Mouse (Mus musculus): ENCODE data around the gene Spred3. TPM values are rescaled to one million over a fixed set of nuclear protein-coding genes. Genes with fewer than 3 reads are reported as not detected.
"Not testable (repeated sequence)": the region's sequence is repeated elsewhere in the genome, so short reads cannot be mapped to it uniquely, and the experiment has no call there.

Spred3 gene
- polyA plus RNA-seq, 1 experiment, result 1.9 TPM

- no peaks in the 10 kb centered on the region for H3K36me3 ChIP-seq (ENCODE audit: control insufficient read depth, insufficient read depth, low read length)
- no peak overlapping the region for H3K27ac ChIP-seq (ENCODE audit: insufficient read depth, low read depth, low read length)
- H3K4me3 ChIP-seq (ENCODE audit: low read depth, low read length), result no peak overlapping the region
- peaks cover 20% of the 10 kb centered on the region for H3K4me1 ChIP-seq (ENCODE audit: control insufficient read depth, insufficient read depth, insufficient read length, low read length)
- WGBS, result 84% methylated on average over 4 of the region's 4 CpGs
- TF ChIP-seq POLR2A (IDR thresholded peaks at IDR 0.05; ENCODE audit: low read depth, low read length) (no peak), CTCF (IDR thresholded peaks at IDR 0.05; ENCODE audit: extremely low read depth, insufficient read length, insufficient replicate concordance, low read depth, low read length) (no peak)
- H3K27me3 ChIP-seq (ENCODE audit: control insufficient read depth, insufficient read depth, low read length), result no peaks in the 10 kb centered on the region
Observed at GRCm38 (mm10) chr7:29144006-29144405, 26.2 kb downstream of the Spred3 start.

GRCm38 (mm10) chr7:29141416-29141815, 28.8 kb downstream of the Spred3 start:
- Histone ChIP-seq H3K27me3 (ENCODE audit: control insufficient read depth, insufficient read depth, low read length) (no peaks in the 10 kb centered on the region), H3K4me1 (ENCODE audit: control insufficient read depth, insufficient read depth, insufficient read length, low read length) (peaks cover 4% of the 10 kb centered on the region), H3K4me3 (ENCODE audit: low read depth, low read length) (no peak overlapping the region), H3K36me3 (ENCODE audit: control insufficient read depth, insufficient read depth, low read length) (no peaks in the 10 kb centered on the region), H3K27ac (ENCODE audit: insufficient read depth, low read depth, low read length) (no peak overlapping the region)
- no peak for TF ChIP-seq CTCF (IDR thresholded peaks at IDR 0.05; ENCODE audit: extremely low read depth, insufficient read length, insufficient replicate concordance, low read depth, low read length)
- no peak for TF ChIP-seq POLR2A (IDR thresholded peaks at IDR 0.05; ENCODE audit: low read depth, low read length)
- 67% methylated on average over 8 of the region's 8 CpGs for WGBS

GRCm38 (mm10) chr7:29139237-29139636, 31.0 kb downstream of the Spred3 start:
- not testable (repeated sequence) for H3K36me3 ChIP-seq (ENCODE audit: control insufficient read depth, insufficient read depth, low read length); H3K27me3 ChIP-seq (ENCODE audit: control insufficient read depth, insufficient read depth, low read length); H3K27ac ChIP-seq (ENCODE audit: insufficient read depth, low read depth, low read length); H3K4me3 ChIP-seq (ENCODE audit: low read depth, low read length); H3K4me1 ChIP-seq (ENCODE audit: control insufficient read depth, insufficient read depth, insufficient read length, low read length)
- WGBS, result 83% methylated on average over 3 of the region's 4 CpGs

GRCm38 (mm10) chr7:29137429-29137828, 32.8 kb downstream of the Spred3 start:
- 36% methylated on average over 16 of the region's 16 CpGs for WGBS
- TF ChIP-seq POLR2A (IDR thresholded peaks at IDR 0.05; ENCODE audit: low read depth, low read length) (no peak), CTCF (IDR thresholded peaks at IDR 0.05; ENCODE audit: extremely low read depth, insufficient read length, insufficient replicate concordance, low read depth, low read length) (no peak)
- H3K27me3 ChIP-seq (ENCODE audit: control insufficient read depth, insufficient read depth, low read length), result 0 out of 2 replicates have a peak, but pooled peaks cover 7% of the 10 kb centered on the region
- no peaks in the 10 kb centered on the region for H3K36me3 ChIP-seq (ENCODE audit: control insufficient read depth, insufficient read depth, low read length)
- H3K27ac ChIP-seq (ENCODE audit: insufficient read depth, low read depth, low read length), result no peak overlapping the region
- H3K4me3 ChIP-seq (ENCODE audit: low read depth, low read length), result no peak overlapping the region
- H3K4me1 ChIP-seq (ENCODE audit: control insufficient read depth, insufficient read depth, insufficient read length, low read length), result no peaks in the 10 kb centered on the region

GRCm38 (mm10) chr7:29134693-29135386, 35.4 kb downstream of the Spred3 start, which contains the start of gene Rasgrp4:
Rasgrp4 (plus strand) TSS chr7:29134851.
- peak within 1 kb of the TSS; percentile 44 for H3K4me3 ChIP-seq (ENCODE audit: low read depth, low read length)
- no peaks in the 10 kb centered on the region for H3K36me3 ChIP-seq (ENCODE audit: control insufficient read depth, insufficient read depth, low read length)
- H3K4me1 ChIP-seq (ENCODE audit: control insufficient read depth, insufficient read depth, insufficient read length, low read length), result no peaks in the 10 kb centered on the region
- 0 out of 2 replicates have a peak, but pooled peaks cover 7% of the 10 kb centered on the region for H3K27me3 ChIP-seq (ENCODE audit: control insufficient read depth, insufficient read depth, low read length)
- TF ChIP-seq POLR2A (IDR thresholded peaks at IDR 0.05; ENCODE audit: low read depth, low read length) (no peak), CTCF (IDR thresholded peaks at IDR 0.05; ENCODE audit: extremely low read depth, insufficient read length, insufficient replicate concordance, low read depth, low read length) (no peak)
- H3K27ac ChIP-seq (ENCODE audit: insufficient read depth, low read depth, low read length), result no peak within 1 kb of the TSS
- 3% methylated on average over 17 of the region's 20 CpGs for WGBS

GRCm38 (mm10) chr7:29134230-29134629, 36.0 kb downstream of the Spred3 start:
- Histone ChIP-seq H3K4me1 (ENCODE audit: control insufficient read depth, insufficient read depth, insufficient read length, low read length) (no peaks in the 10 kb centered on the region), H3K27me3 (ENCODE audit: control insufficient read depth, insufficient read depth, low read length) (0 out of 2 replicates have a peak, but pooled peaks cover 7% of the 10 kb centered on the region), H3K4me3 (ENCODE audit: low read depth, low read length) (no peak overlapping the region), H3K27ac (ENCODE audit: insufficient read depth, low read depth, low read length) (no peak overlapping the region), H3K36me3 (ENCODE audit: control insufficient read depth, insufficient read depth, low read length) (no peaks in the 10 kb centered on the region)
- WGBS, result 15% methylated on average over 4 of the region's 4 CpGs
- no peak for TF ChIP-seq POLR2A (IDR thresholded peaks at IDR 0.05; ENCODE audit: low read depth, low read length)
- no peak for TF ChIP-seq CTCF (IDR thresholded peaks at IDR 0.05; ENCODE audit: extremely low read depth, insufficient read length, insufficient replicate concordance, low read depth, low read length)

GRCm38 (mm10) chr7:29128725-29129124, 41.5 kb downstream of the Spred3 start:
- WGBS, result 91% methylated on average over 2 of the region's 2 CpGs
- H3K4me3 ChIP-seq (ENCODE audit: low read depth, low read length), result no peak overlapping the region
- no peak for TF ChIP-seq POLR2A (IDR thresholded peaks at IDR 0.05; ENCODE audit: low read depth, low read length)
- peak; percentile 64; the same call in 1 of the 2 replicates for TF ChIP-seq CTCF (IDR thresholded peaks at IDR 0.05; ENCODE audit: extremely low read depth, insufficient read length, insufficient replicate concordance, low read depth, low read length)
- H3K36me3 ChIP-seq (ENCODE audit: control insufficient read depth, insufficient read depth, low read length), result no peaks in the 10 kb centered on the region
- H3K27ac ChIP-seq (ENCODE audit: insufficient read depth, low read depth, low read length), result no peak overlapping the region
- H3K27me3 ChIP-seq (ENCODE audit: control insufficient read depth, insufficient read depth, low read length), result no peaks in the 10 kb centered on the region; the same call in 1 of the 2 replicates
- peaks cover 3% of the 10 kb centered on the region; the same call in 1 of the 2 replicates for H3K4me1 ChIP-seq (ENCODE audit: control insufficient read depth, insufficient read depth, insufficient read length, low read length)

Data from small intestine, adult 2 months (tissue).